Mouse (Mus musculus) neural tube, embryonic 13.5 days (tissue): Measurements from ENCODE around the gene Zcwpw1. TPM values are rescaled to one million over a fixed set of nuclear protein-coding genes. Genes with fewer than 3 reads are reported as not detected.

ENCODE experiments used
- ATAC-seq: fragments of 200-750 bp; cut with Nextera tagmentation; 2 replicates; pipeline ENCODE4 v1.8.0; 2017; ENCODE audit warnings: low read depth, mild to moderate bottlenecking, moderate TSS enrichment, moderate library complexity
- H3K27ac ChIP-seq: fragments of 300-500 bp; sonication (generic); replicated peaks from 2 replicates; pipeline ENCODE4 v1.5.1; 2015; ENCODE audit warnings: moderate library complexity, mild to moderate bottlenecking, inconsistent platforms
- H3K27me3 ChIP-seq: fragments of 300-500 bp; sonication (generic); 2 replicates; pipeline ENCODE4 v1.6.1; 2015; ENCODE audit warnings: mild to moderate bottlenecking, inconsistent platforms
- H3K36me3 ChIP-seq: fragments of 300-500 bp; sonication (generic); 2 replicates; pipeline ENCODE4 v1.6.1; 2015; ENCODE audit warnings: mild to moderate bottlenecking, inconsistent platforms
- H3K4me1 ChIP-seq: fragments of 300-500 bp; sonication (generic); replicated peaks from 2 replicates; pipeline ENCODE4 v1.6.1; 2015; ENCODE audit warnings: inconsistent platforms
- H3K4me2 ChIP-seq: fragments of 300-500 bp; sonication (generic); 2 replicates; pipeline ENCODE4 v1.6.1; 2015; ENCODE audit warnings: inconsistent platforms, mild to moderate bottlenecking, moderate library complexity
- H3K4me3 ChIP-seq: fragments of 300-500 bp; sonication (generic); 2 replicates; pipeline ENCODE4 v1.5.1; 2015; ENCODE audit warnings: mild to moderate bottlenecking, inconsistent platforms
- H3K9ac ChIP-seq: fragments of 300-500 bp; sonication (generic); 2 replicates; pipeline ENCODE4 v1.6.1; 2015; ENCODE audit warnings: moderate library complexity, mild to moderate bottlenecking, inconsistent platforms
- H3K9me3 ChIP-seq: fragments of 300-500 bp; sonication (generic); 2 replicates; pipeline ENCODE4 v1.6.1; 2016; ENCODE audit warnings: inconsistent platforms
- WGBS: fragments of 180-500 bp; shearing (Covaris S2); methylation state at CpG from one replicate; pipeline ENCODE4 v1.1.7; 2015; 5-methylcytosine and 5-hydroxymethylcytosine counted together
- polyA plus RNA-seq: library from polyadenylated mRNA; unstranded; fragments of >200 nt; fragmentation: Nextera tagmentation; extraction: Ambion mirVana; gene quantifications from 2 replicates; pipeline ENCODE4 v1.2.1, GENCODE M21; 2015

The Zcwpw1 gene
- polyA plus RNA-seq, 1 experiment from 2014 or later: 10.4 TPM

GRCm38 (mm10) chr5:137757887-137758286 is 29.7 kb upstream of the Zcwpw1 start:
- H3K9ac ChIP-seq: peak overlapping the region; percentile 51
- no peaks in the 10 kb centered on the region for H3K9me3 ChIP-seq
- peaks cover 25% of the 10 kb centered on the region for H3K36me3 ChIP-seq
- H3K4me2 ChIP-seq: peak overlapping the region; percentile 41
- WGBS: 56% methylated on average over 6 of the region's 6 CpGs
- peak overlapping the region; percentile 5; the same call in 1 of the 2 replicates for H3K4me3 ChIP-seq
- peak overlapping the region; percentile 81 for H3K27ac ChIP-seq
- peak; percentile 74 for ATAC-seq
- no peaks in the 10 kb centered on the region for H3K27me3 ChIP-seq
- peaks cover 43% of the 10 kb centered on the region for H3K4me1 ChIP-seq

- H3K27me3 ChIP-seq: no peaks in the 10 kb centered on the region
- peaks cover 16% of the 10 kb centered on the region for H3K36me3 ChIP-seq
- ATAC-seq: no peak
- peaks cover 43% of the 10 kb centered on the region for H3K4me1 ChIP-seq
- peak overlapping the region; percentile 81 for H3K27ac ChIP-seq
- H3K9me3 ChIP-seq: no peaks in the 10 kb centered on the region
- peak overlapping the region; percentile 51 for H3K9ac ChIP-seq
- 87% methylated on average over 19 of the region's 19 CpGs for WGBS
- H3K4me2 ChIP-seq: peak overlapping the region; percentile 41
- no peak overlapping the region for H3K4me3 ChIP-seq
Measured at GRCm38 (mm10) chr5:137758921-137759534, 28.6 kb upstream of the Zcwpw1 start.

- no peaks in the 10 kb centered on the region for H3K9me3 ChIP-seq
- 17% methylated on average over 4 of the region's 4 CpGs for WGBS
- peaks cover 13% of the 10 kb centered on the region; the same call in 1 of the 2 replicates for H3K36me3 ChIP-seq
- no peak overlapping the region for H3K4me2 ChIP-seq
- no peaks in the 10 kb centered on the region for H3K27me3 ChIP-seq
- H3K9ac ChIP-seq: no peak overlapping the region
- ATAC-seq: peak; percentile 82
- H3K27ac ChIP-seq: peak overlapping the region; percentile 81
- H3K4me1 ChIP-seq: peaks cover 43% of the 10 kb centered on the region
- H3K4me3 ChIP-seq: no peak overlapping the region
Measured at GRCm38 (mm10) chr5:137759971-137760412, 27.6 kb upstream of the Zcwpw1 start.

- ATAC-seq: no peak
- 51% methylated on average over 9 of the region's 9 CpGs for WGBS
- H3K27ac ChIP-seq: no peak overlapping the region
Measured at GRCm38 (mm10) chr5:137764609-137765340, 22.8 kb upstream of the Zcwpw1 start.

GRCm38 (mm10) chr5:137766270-137766669 is 21.3 kb upstream of the Zcwpw1 start:
- Histone ChIP-seq H3K9ac (no peak overlapping the region), H3K4me3 (no peak overlapping the region), H3K4me2 (no peak overlapping the region), H3K27ac (no peak overlapping the region), H3K9me3 (no peaks in the 10 kb centered on the region), H3K27me3 (no peaks in the 10 kb centered on the region), H3K4me1 (peaks cover 10% of the 10 kb centered on the region; the same call in 1 of the 2 replicates), H3K36me3 (no peaks in the 10 kb centered on the region)
- no peak for ATAC-seq
- 57% methylated on average over 3 of the region's 3 CpGs for WGBS

More at GRCm38 (mm10) chr5:137764609-137765340, 22.8 kb upstream of the Zcwpw1 start:
- Histone ChIP-seq H3K9me3 (no peaks in the 10 kb centered on the region), H3K9ac (no peak overlapping the region), H3K4me3 (no peak overlapping the region), H3K4me2 (no peak overlapping the region), H3K4me1 (peaks cover 17% of the 10 kb centered on the region; the same call in 1 of the 2 replicates), H3K27me3 (no peaks in the 10 kb centered on the region), H3K36me3 (no peaks in the 10 kb centered on the region)

- H3K4me2 ChIP-seq: no peak overlapping the region
- H3K9me3 ChIP-seq: no peaks in the 10 kb centered on the region
- ATAC-seq: peak; percentile 28; the same call in 1 of the 2 replicates
- H3K9ac ChIP-seq: no peak overlapping the region
- H3K36me3 ChIP-seq: no peaks in the 10 kb centered on the region
- no peak overlapping the region for H3K4me3 ChIP-seq
- H3K27ac ChIP-seq: 0 out of 2 replicates have a peak overlapping the region, but pooled peaks have one; percentile 33
- H3K4me1 ChIP-seq: peaks cover 10% of the 10 kb centered on the region; the same call in 1 of the 2 replicates
- no peaks in the 10 kb centered on the region for H3K27me3 ChIP-seq
- WGBS: 30% methylated on average over 1 of the region's 1 CpGs
Measured at GRCm38 (mm10) chr5:137768475-137768874, 19.1 kb upstream of the Zcwpw1 start.

- H3K4me2 ChIP-seq: no peak overlapping the region
- H3K9me3 ChIP-seq: no peaks in the 10 kb centered on the region
- H3K4me1 ChIP-seq: peaks cover 10% of the 10 kb centered on the region; the same call in 1 of the 2 replicates
- no peaks in the 10 kb centered on the region for H3K36me3 ChIP-seq
- H3K27me3 ChIP-seq: no peaks in the 10 kb centered on the region
- no peak overlapping the region for H3K4me3 ChIP-seq
- ATAC-seq: no peak
- no peak overlapping the region for H3K9ac ChIP-seq
- 43% methylated on average over 2 of the region's 2 CpGs for WGBS
- no peak overlapping the region for H3K27ac ChIP-seq
Measured at GRCm38 (mm10) chr5:137770709-137771108, 16.9 kb upstream of the Zcwpw1 start.

GRCm38 (mm10) chr5:137772755-137773154 is 14.8 kb upstream of the Zcwpw1 start:
- no peak for ATAC-seq
- Histone ChIP-seq H3K4me3 (no peak overlapping the region), H3K4me2 (no peak overlapping the region), H3K9ac (no peak overlapping the region), H3K27me3 (no peaks in the 10 kb centered on the region), H3K4me1 (peaks cover 18% of the 10 kb centered on the region; the same call in 1 of the 2 replicates), H3K36me3 (no peaks in the 10 kb centered on the region), H3K27ac (no peak overlapping the region), H3K9me3 (no peaks in the 10 kb centered on the region)

GRCm38 (mm10) chr5:137775587-137776290 is 11.9 kb upstream of the Zcwpw1 start:
- H3K27ac ChIP-seq: no peak overlapping the region
- WGBS: 91% methylated on average over 2 of the region's 2 CpGs
- H3K27me3 ChIP-seq: no peaks in the 10 kb centered on the region
- no peak for ATAC-seq
- H3K4me2 ChIP-seq: no peak overlapping the region
- no peaks in the 10 kb centered on the region for H3K9me3 ChIP-seq
- peaks cover 28% of the 10 kb centered on the region for H3K4me1 ChIP-seq
- H3K9ac ChIP-seq: no peak overlapping the region
- H3K4me3 ChIP-seq: no peak overlapping the region
- peaks cover 8% of the 10 kb centered on the region for H3K36me3 ChIP-seq

- peaks cover 33% of the 10 kb centered on the region for H3K4me1 ChIP-seq
- ATAC-seq: no peak
Measured at GRCm38 (mm10) chr5:137776408-137776918, 11.1 kb upstream of the Zcwpw1 start.

GRCm38 (mm10) chr5:137777267-137777845 is 10.2 kb upstream of the Zcwpw1 start:
- no peaks in the 10 kb centered on the region for H3K9me3 ChIP-seq
- ATAC-seq: no peak
- peaks cover 42% of the 10 kb centered on the region for H3K4me1 ChIP-seq
- WGBS: 72% methylated on average over 7 of the region's 7 CpGs
- no peak overlapping the region; the same call in 1 of the 2 replicates for H3K4me2 ChIP-seq
- no peak overlapping the region for H3K9ac ChIP-seq
- peak overlapping the region; percentile 90; the same call in 1 of the 2 replicates for H3K27ac ChIP-seq
- no peaks in the 10 kb centered on the region for H3K27me3 ChIP-seq
- no peak overlapping the region for H3K4me3 ChIP-seq
- peaks cover 24% of the 10 kb centered on the region for H3K36me3 ChIP-seq

More at GRCm38 (mm10) chr5:137776408-137776918, 11.1 kb upstream of the Zcwpw1 start:
- Histone ChIP-seq H3K4me2 (no peak overlapping the region), H3K9ac (no peak overlapping the region), H3K9me3 (no peaks in the 10 kb centered on the region), H3K27me3 (no peaks in the 10 kb centered on the region), H3K4me3 (no peak overlapping the region), H3K36me3 (peaks cover 15% of the 10 kb centered on the region), H3K27ac (no peak overlapping the region)
- 48% methylated on average over 5 of the region's 5 CpGs for WGBS
